Comparison of ENCODE assay signal across 21 mouse cellular contexts in genomic region chr11:84258053-84258710, GRCm38 (mm10).
DNase-seq lines count a peak whose midpoint lies in the region; ATAC-seq and TF ChIP-seq lines count a peak whose summit lies in the region.
"Had no signal": no experiment of that assay in that cellular context is flagged by ENCODE, and none has a peak within 500 bp of the region (broad histone marks: within the 10 kb centered on the region; RNA-seq: fewer than 3 reads in every experiment).

No protein-coding gene starts in this region.

- no peaks in the 10 kb centered on the region for H3K4me1 ChIP-seq in liver, embryonic 11.5 days (replicated peaks; ENCODE audit: control insufficient read depth, insufficient read depth, low read length)
- H3K4me1 ChIP-seq in liver, postnatal 0 days (ENCODE audit: insufficient read depth) = no peaks in the 10 kb centered on the region
- no peaks in the 10 kb centered on the region for H3K4me1 ChIP-seq in lung, embryonic 16.5 days (replicated peaks; ENCODE audit: control insufficient read depth, insufficient read depth, low read length)
- no peaks in the 10 kb centered on the region for H3K4me1 ChIP-seq in midbrain, postnatal 0 days (ENCODE audit: insufficient read depth, low read length)
- H3K4me1 ChIP-seq: embryonic facial prominence, embryonic 10.5 days; forebrain, embryonic 13.5 days; hindbrain, embryonic 12.5 days had no signal

- H3K9me3 ChIP-seq in liver, embryonic 11.5 days (ENCODE audit: control insufficient read depth, low read length) = no peaks in the 10 kb centered on the region
- no peaks in the 10 kb centered on the region for H3K9me3 ChIP-seq in liver, postnatal 0 days (ENCODE audit: low read length)
- H3K9me3 ChIP-seq in lung, embryonic 16.5 days (ENCODE audit: control insufficient read depth, low read length) = no peaks in the 10 kb centered on the region
- H3K9me3 ChIP-seq in midbrain, postnatal 0 days (ENCODE audit: low read length) = no peaks in the 10 kb centered on the region
- H3K9me3 ChIP-seq: embryonic facial prominence, embryonic 10.5 days; forebrain, embryonic 13.5 days; G1E; hindbrain, embryonic 12.5 days had no signal

- no peak overlapping the region for H3K4me3 ChIP-seq in liver, embryonic 11.5 days (ENCODE audit: low read depth, low read length)
- H3K4me3 ChIP-seq in liver, postnatal 0 days (ENCODE audit: low read depth, low read length) = no peak overlapping the region
- H3K4me3 ChIP-seq in lung, embryonic 16.5 days (ENCODE audit: low read length) = no peak overlapping the region
- H3K4me3 ChIP-seq in midbrain, postnatal 0 days (ENCODE audit: low read depth, low read length) = no peak overlapping the region
- H3K4me3 ChIP-seq: embryonic facial prominence, embryonic 10.5 days; forebrain, embryonic 13.5 days; gastrocnemius, adult 2 months; hindbrain, embryonic 12.5 days had no signal

- peak; percentile 74 for ATAC-seq in liver, embryonic 11.5 days (replicated peaks; ENCODE audit: low FRiP score)
- ATAC-seq in liver, postnatal 0 days = no peak
- ATAC-seq in lung, embryonic 16.5 days (ENCODE audit: low read depth) = peak; percentile 85
- ATAC-seq in megakaryocyte progenitor cell, adult 5-6 weeks (replicated peaks; ENCODE audit: poor library complexity) = peak; percentile 69
- ATAC-seq in midbrain, postnatal 0 days (ENCODE audit: low FRiP score) = no peak
- ATAC-seq: CD4-positive, CD25-positive, alpha-beta regulatory T cell, adult 4 months; forebrain, embryonic 13.5 days; hindbrain, embryonic 16.5 days had no signal

- no peak for TF ChIP-seq CTCF in liver, postnatal 0 days (IDR thresholded peaks at IDR 0.05; ENCODE audit: low read depth)
- no peak for TF ChIP-seq CTCF in midbrain, postnatal 0 days (IDR thresholded peaks at IDR 0.05)

- no peak for TF ChIP-seq EP300 in liver, postnatal 0 days (IDR thresholded peaks at IDR 0.05; ENCODE audit: low read depth)

- DNase-seq in liver, embryonic 11.5 days (ENCODE audit: low spot score) = no peak
- DNase-seq in liver, postnatal 0 days = no peak
- no peak for DNase-seq in lung, postnatal 4 days
- DNase-seq in midbrain, postnatal 0 days (ENCODE audit: low spot score) = no peak
- DNase-seq in kidney, postnatal 25 days = no peak
- DNase-seq: adrenal gland, postnatal 14 days; B cell, adult 2 months; cerebellum, adult 2 months; cerebellum, postnatal 10 days; gastrocnemius, adult 2 months; gastrocnemius, postnatal 25 days; heart, postnatal 10 days; heart, postnatal 4 days had no signal

- WGBS in liver, embryonic 11.5 days = 64% methylated on average over 4 of the region's 4 CpGs
- 59% methylated on average over 4 of the region's 4 CpGs for WGBS in liver, postnatal 0 days (ENCODE audit: insufficient replicate concordance)
- 57% methylated on average over 4 of the region's 4 CpGs for WGBS in lung, embryonic 16.5 days
- 86% methylated on average over 4 of the region's 4 CpGs for WGBS in midbrain, postnatal 0 days

- H3K4me2 ChIP-seq in liver, embryonic 11.5 days = no peak overlapping the region
- H3K4me2 ChIP-seq in liver, postnatal 0 days (ENCODE audit: low read depth, low read length) = no peak overlapping the region
- no peak overlapping the region for H3K4me2 ChIP-seq in lung, embryonic 16.5 days (ENCODE audit: low read depth, low read length)
- no peak overlapping the region for H3K4me2 ChIP-seq in midbrain, postnatal 0 days (ENCODE audit: low read depth, low read length, poor library complexity, severe bottlenecking)
- H3K4me2 ChIP-seq: forebrain, embryonic 13.5 days; hindbrain, embryonic 12.5 days had no signal

- H3K9ac ChIP-seq in liver, embryonic 11.5 days (ENCODE audit: low read depth, low read length) = no peak overlapping the region
- no peak overlapping the region for H3K9ac ChIP-seq in liver, postnatal 0 days (replicated peaks)
- no peak overlapping the region for H3K9ac ChIP-seq in lung, embryonic 16.5 days (ENCODE audit: low read length)
- H3K9ac ChIP-seq in midbrain, postnatal 0 days (replicated peaks; ENCODE audit: low read length, poor library complexity, severe bottlenecking) = no peak overlapping the region
- H3K9ac ChIP-seq: forebrain, embryonic 13.5 days; hindbrain, embryonic 12.5 days had no signal

- H3K36me3 ChIP-seq in liver, embryonic 11.5 days (ENCODE audit: control insufficient read depth, insufficient read depth, low read length) = peaks cover 10% of the 10 kb centered on the region
- H3K36me3 ChIP-seq in liver, postnatal 0 days (replicated peaks; ENCODE audit: insufficient read depth, low read length) = peaks cover 29% of the 10 kb centered on the region
- H3K36me3 ChIP-seq in lung, embryonic 16.5 days (ENCODE audit: control insufficient read depth, insufficient read depth, low read length) = peaks cover 5% of the 10 kb centered on the region; the same call in 1 of the 2 replicates
- H3K36me3 ChIP-seq in midbrain, postnatal 0 days (ENCODE audit: insufficient read depth, low read length) = peaks cover 28% of the 10 kb centered on the region

- H3K27ac ChIP-seq in liver, embryonic 11.5 days (ENCODE audit: low read depth, low read length) = no peak overlapping the region
- no peak overlapping the region for H3K27ac ChIP-seq in liver, postnatal 0 days (ENCODE audit: low read depth)
- H3K27ac ChIP-seq in lung, embryonic 16.5 days (ENCODE audit: low read length) = peak overlapping the region; percentile 58
- H3K27ac ChIP-seq in midbrain, postnatal 0 days (ENCODE audit: low read depth, low read length) = no peak overlapping the region
- H3K27ac ChIP-seq: embryonic facial prominence, embryonic 10.5 days; forebrain, embryonic 13.5 days; gastrocnemius, adult 2 months; hindbrain, embryonic 12.5 days had no signal

- no peaks in the 10 kb centered on the region for H3K27me3 ChIP-seq in liver, embryonic 11.5 days (replicated peaks; ENCODE audit: control insufficient read depth, insufficient read depth, low read length)
- H3K27me3 ChIP-seq in liver, postnatal 0 days (ENCODE audit: insufficient read depth, low read length) = no peaks in the 10 kb centered on the region
- H3K27me3 ChIP-seq in lung, embryonic 16.5 days (ENCODE audit: control insufficient read depth, insufficient read depth, low read depth, low read length) = no peaks in the 10 kb centered on the region
- H3K27me3 ChIP-seq in midbrain, postnatal 0 days (ENCODE audit: insufficient read depth, low read length) = no peaks in the 10 kb centered on the region
- H3K27me3 ChIP-seq: forebrain, embryonic 13.5 days; hindbrain, embryonic 12.5 days had no signal

Comparison
In these comparisons a context has a peak if more than half of its experiments do, and no peak if none do; other contexts are left out.
1. ATAC-seq: peak in liver, embryonic 11.5 days (single experiment), lung, embryonic 16.5 days (single experiment) and megakaryocyte progenitor cell, adult 5-6 weeks (single experiment); none in liver, postnatal 0 days (single experiment) and midbrain, postnatal 0 days (single experiment).